Comparison of ENCODE assay signal across 8 mouse cellular contexts in genomic region chr19:31082662-31083429, GRCm38 (mm10). TPM values are rescaled to one million over a fixed set of nuclear protein-coding genes. Genes with fewer than 3 reads are reported as not detected.
DNase-seq lines count a peak whose midpoint lies in the region; ATAC-seq and TF ChIP-seq lines count a peak whose summit lies in the region.

Gene Cstf2t, plus strand, starts transcription at chr19:31082837.

- no peaks in the 10 kb centered on the region for H3K27me3 ChIP-seq in forebrain, embryonic 10.5 days (ENCODE audit: poor library complexity, severe bottlenecking)
- H3K27me3 ChIP-seq in heart, embryonic 15.5 days, result no peaks in the 10 kb centered on the region
- H3K27me3 ChIP-seq in liver, embryonic 14.5 days (ENCODE audit: control insufficient read depth, insufficient read depth, low read length), result no peaks in the 10 kb centered on the region
- no peaks in the 10 kb centered on the region for H3K27me3 ChIP-seq in neural tube, embryonic 11.5 days (ENCODE audit: control insufficient read depth, insufficient read depth, low read length)
- no peaks in the 10 kb centered on the region for H3K27me3 ChIP-seq in stomach, postnatal 0 days (ENCODE audit: control insufficient read depth, insufficient read depth, low read length)

- peak within 1 kb of the TSS; percentile 92 for H3K27ac ChIP-seq in forebrain, embryonic 10.5 days
- H3K27ac ChIP-seq in heart, embryonic 15.5 days, result peak within 1 kb of the TSS; percentile 81
- H3K27ac ChIP-seq in liver, embryonic 14.5 days, result peak within 1 kb of the TSS; percentile 44
- peak within 1 kb of the TSS; percentile 42 for H3K27ac ChIP-seq in neural tube, embryonic 11.5 days (ENCODE audit: low read depth, low read length)
- peak within 1 kb of the TSS; percentile 78 for H3K27ac ChIP-seq in stomach, postnatal 0 days (replicated peaks)

- peak; percentile 99 for DNase-seq in CD4-positive, CD25-positive, alpha-beta regulatory T cell, adult 2 months (ENCODE audit: low read depth, low spot score)
- DNase-seq in c-Kit-positive CD71-negative TER-119-negative erythroid progenitor cells, embryonic 14.5 days (ENCODE audit: low read depth), result peak; percentile 97
- DNase-seq in forebrain, embryonic 10.5 days (ENCODE audit: extremely low spot score, low spot score), result peak; percentile 97
- peak; percentile 100 for DNase-seq in kidney, postnatal 25 days
- peak; percentile 98 for DNase-seq in liver, embryonic 14.5 days (ENCODE audit: low read depth in 3 of 3, low spot score in 3 of 3)
- peak; percentile 98 for DNase-seq in neural tube, embryonic 11.5 days (ENCODE audit: low spot score)
- DNase-seq in stomach, postnatal 0 days (ENCODE audit: low spot score), result peak; percentile 98

- H3K4me3 ChIP-seq in forebrain, embryonic 10.5 days, result peak within 1 kb of the TSS; percentile 70
- peak within 1 kb of the TSS; percentile 67 for H3K4me3 ChIP-seq in heart, embryonic 15.5 days
- peak within 1 kb of the TSS; percentile 89 to 99 for H3K4me3 ChIP-seq in liver, embryonic 14.5 days (ENCODE audit: insufficient read depth in 1 of 2, low read depth in 2 of 2, low read length in 2 of 2)
- H3K4me3 ChIP-seq in neural tube, embryonic 11.5 days (ENCODE audit: low read depth, low read length), result peak within 1 kb of the TSS; percentile 51
- H3K4me3 ChIP-seq in stomach, postnatal 0 days (ENCODE audit: low read depth, low read length), result peak within 1 kb of the TSS; percentile 67

- peaks cover 20% of the 10 kb centered on the region for H3K4me1 ChIP-seq in forebrain, embryonic 10.5 days
- peaks cover 24% of the 10 kb centered on the region for H3K4me1 ChIP-seq in heart, embryonic 15.5 days (replicated peaks)
- H3K4me1 ChIP-seq in liver, embryonic 14.5 days (replicated peaks; ENCODE audit: control insufficient read depth in 2 of 2, insufficient read depth in 2 of 2, low read length in 1 of 2), result peaks cover 6 to 9% of the 10 kb centered on the region in 2 experiments
- peaks cover 12% of the 10 kb centered on the region for H3K4me1 ChIP-seq in neural tube, embryonic 11.5 days (ENCODE audit: control insufficient read depth, insufficient read depth, low read length)
- peaks cover 6% of the 10 kb centered on the region; the same call in 1 of the 2 replicates for H3K4me1 ChIP-seq in stomach, postnatal 0 days (replicated peaks; ENCODE audit: control insufficient read depth, insufficient read depth)

- peaks cover 46% of the 10 kb centered on the region for H3K36me3 ChIP-seq in forebrain, embryonic 10.5 days (replicated peaks)
- peaks cover 26% of the 10 kb centered on the region for H3K36me3 ChIP-seq in heart, embryonic 15.5 days
- peaks cover 6% of the 10 kb centered on the region for H3K36me3 ChIP-seq in liver, embryonic 14.5 days (replicated peaks; ENCODE audit: control insufficient read depth, insufficient read depth, low read depth)
- peaks cover 16% of the 10 kb centered on the region for H3K36me3 ChIP-seq in neural tube, embryonic 11.5 days (ENCODE audit: control insufficient read depth, insufficient read depth, low read length)
- peaks cover 7% of the 10 kb centered on the region; the same call in 1 of the 2 replicates for H3K36me3 ChIP-seq in stomach, postnatal 0 days (ENCODE audit: control insufficient read depth, insufficient read depth, low read length)

- TF ChIP-seq EP300 in liver, embryonic 14.5 days (IDR thresholded peaks at IDR 0.05; ENCODE audit: low read depth), result 0 out of 2 replicates have a peak, but pooled peaks have one; percentile 16
- TF ChIP-seq EP300 in stomach, postnatal 0 days (optimal IDR thresholded peaks at IDR 0.05), result no peak

- peaks cover 15% of the 10 kb centered on the region for H3K9me3 ChIP-seq in forebrain, embryonic 10.5 days
- H3K9me3 ChIP-seq in heart, embryonic 15.5 days (replicated peaks), result no peaks in the 10 kb centered on the region
- no peaks in the 10 kb centered on the region for H3K9me3 ChIP-seq in liver, embryonic 14.5 days (ENCODE audit: control insufficient read depth, low read length)
- H3K9me3 ChIP-seq in neural tube, embryonic 11.5 days (ENCODE audit: control insufficient read depth, low read length), result no peaks in the 10 kb centered on the region; the same call in 1 of the 2 replicates
- H3K9me3 ChIP-seq in stomach, postnatal 0 days (ENCODE audit: control insufficient read depth, low read length), result no peaks in the 10 kb centered on the region

- 3% methylated on average over 56 of the region's 56 CpGs for whole genome bisulfite sequencing in forebrain, embryonic 10.5 days
- 2% methylated on average over 56 of the region's 56 CpGs for WGBS in heart, embryonic 15.5 days
- 2% methylated on average over 56 of the region's 56 CpGs for WGBS in liver, embryonic 14.5 days (ENCODE audit: insufficient replicate concordance)
- WGBS in neural tube, embryonic 11.5 days, result 2% methylated on average over 56 of the region's 56 CpGs
- WGBS in stomach, postnatal 0 days, result 3% methylated on average over 56 of the region's 56 CpGs

- H3K9ac ChIP-seq in heart, embryonic 15.5 days, result peak within 1 kb of the TSS; percentile 68
- H3K9ac ChIP-seq in liver, embryonic 14.5 days (replicated peaks), result peak within 1 kb of the TSS; percentile 73
- H3K9ac ChIP-seq in neural tube, embryonic 11.5 days (ENCODE audit: low read length), result peak within 1 kb of the TSS; percentile 69
- H3K9ac ChIP-seq in stomach, postnatal 0 days (ENCODE audit: low read length), result peak within 1 kb of the TSS; percentile 75

- ATAC-seq in heart, embryonic 15.5 days (replicated peaks; ENCODE audit: insufficient number of reproducible peaks, insufficient read depth, low FRiP score, low read depth), result peak; percentile 100
- peak; percentile 100 for ATAC-seq in liver, embryonic 14.5 days (ENCODE audit: insufficient read depth)
- ATAC-seq in neural tube, embryonic 11.5 days (ENCODE audit: insufficient read depth, low FRiP score, low TSS enrichment), result peak; percentile 99
- ATAC-seq in stomach, postnatal 0 days (ENCODE audit: low FRiP score, low TSS enrichment), result peak; percentile 100

- H3K4me2 ChIP-seq in heart, embryonic 15.5 days, result peak within 1 kb of the TSS; percentile 78
- peak within 1 kb of the TSS; percentile 89 for H3K4me2 ChIP-seq in liver, embryonic 14.5 days (ENCODE audit: low read depth)
- H3K4me2 ChIP-seq in neural tube, embryonic 11.5 days (ENCODE audit: low read depth), result peak within 1 kb of the TSS; percentile 84
- peak within 1 kb of the TSS; percentile 94 for H3K4me2 ChIP-seq in stomach, postnatal 0 days (replicated peaks; ENCODE audit: low read depth)

- no peak for TF ChIP-seq CTCF in liver, embryonic 14.5 days (IDR thresholded peaks at IDR 0.05; ENCODE audit: low read depth)
- TF ChIP-seq CTCF in stomach, postnatal 0 days (IDR thresholded peaks at IDR 0.05; ENCODE audit: low read depth), result no peak; the same call in 1 of the 2 replicates

RNA-seq across cellular contexts. Expression of gene Cstf2t, which starts in this region (rescaled TPM):
- polyA plus RNA-seq in forebrain, embryonic 10.5 days (2016; fragmentation: Nextera tagmentation; extraction: Ambion mirVana), result 48.7 and 55.2 TPM in 2 replicates
- polyA plus RNA-seq in heart, embryonic 15.5 days (2015; fragmentation: Nextera tagmentation; extraction: Ambion mirVana), result 37.0 and 37.6 TPM in 2 replicates
- 5.1 and 6.5 TPM in 2 replicates for polyA plus RNA-seq in liver, embryonic 14.5 days (2012; rRNA removed)
- polyA plus RNA-seq in liver, embryonic 14.5 days (2014; fragmentation: Nextera tagmentation; extraction: Ambion mirVana), result 8.3 and 9.4 TPM in 2 replicates
- polyA plus RNA-seq in neural tube, embryonic 11.5 days (2014; fragmentation: Nextera tagmentation; extraction: Ambion mirVana), result 51.0 and 53.2 TPM in 2 replicates
- polyA plus RNA-seq in stomach, postnatal 0 days (2015; fragmentation: Nextera tagmentation; extraction: Ambion mirVana), result 17.3 and 19.2 TPM in 2 replicates

Comparison
In these comparisons a context has a peak if more than half of its experiments do, and no peak if none do; other contexts are left out.
1. Peak in every context shown above with its lines: DNase-seq, ATAC-seq, H3K4me3 ChIP-seq and H3K27ac ChIP-seq.
2. H3K27ac ChIP-seq: peak in every context shown above with its lines; median percentile 92 in forebrain, embryonic 10.5 days; 81 in heart, embryonic 15.5 days; 78 in stomach, postnatal 0 days; 44 in liver, embryonic 14.5 days; 42 in neural tube, embryonic 11.5 days.